Mouse (Mus musculus): ENCODE data around the gene Olfr231. TPM values are rescaled to one million over a fixed set of nuclear protein-coding genes. Genes with fewer than 3 reads are reported as not detected.

Olfr231 gene
- not detected for polyA plus RNA-seq (2014; fragmentation: Illumina TruSeq; extraction: RNeasy Lipid Tissue Mini Kit (QIAGEN cat#74804); ENCODE audit: low read depth, low replicate concordance)

DNA sequence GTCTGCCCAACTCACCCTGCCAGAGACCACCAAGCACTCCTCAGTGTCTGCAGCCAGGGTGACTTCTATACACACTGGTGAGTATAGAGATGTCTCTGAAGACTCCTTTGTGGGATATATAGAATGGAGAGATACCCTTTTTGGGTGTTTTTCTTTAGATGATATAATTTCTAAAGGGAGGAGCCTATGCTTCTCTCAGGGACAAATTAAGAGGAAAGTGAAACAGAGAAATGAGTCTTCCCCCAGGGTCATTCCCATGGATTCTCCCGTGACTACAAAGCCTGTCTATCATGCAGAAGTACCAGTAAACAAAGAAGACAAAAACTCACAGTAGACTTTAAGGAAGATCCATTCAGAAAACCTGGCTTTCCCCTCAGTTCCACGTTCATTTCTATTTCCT is at the start of gene Olfr231:
Gene Olfr231 (minus strand): TSS at position 101 of the 400 bp plus-strand sequence.

DNA sequence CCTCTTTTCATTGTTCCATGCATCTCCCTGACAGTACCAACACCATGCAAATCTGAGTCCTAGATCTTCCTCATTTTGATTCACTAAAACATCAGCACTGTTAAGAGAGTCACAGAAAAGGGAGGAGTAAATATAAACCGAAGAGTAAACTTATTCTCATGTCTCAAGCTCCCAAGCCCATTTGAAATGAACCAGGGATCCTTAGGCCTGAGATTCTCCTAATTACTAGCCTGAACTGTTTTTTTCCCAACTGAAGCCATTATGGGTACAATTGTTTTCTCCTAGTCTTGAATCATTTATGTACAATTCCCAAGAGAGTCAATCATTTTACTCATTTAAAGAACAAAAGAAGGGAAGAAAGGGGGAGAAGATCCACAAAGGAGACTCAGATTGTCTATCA is 34.4 kb upstream of the Olfr231 start, which contains the start of gene Olfr420:
Gene Olfr420 (plus strand): TSS at position 301 of the 400 bp plus-strand sequence.

DNA sequence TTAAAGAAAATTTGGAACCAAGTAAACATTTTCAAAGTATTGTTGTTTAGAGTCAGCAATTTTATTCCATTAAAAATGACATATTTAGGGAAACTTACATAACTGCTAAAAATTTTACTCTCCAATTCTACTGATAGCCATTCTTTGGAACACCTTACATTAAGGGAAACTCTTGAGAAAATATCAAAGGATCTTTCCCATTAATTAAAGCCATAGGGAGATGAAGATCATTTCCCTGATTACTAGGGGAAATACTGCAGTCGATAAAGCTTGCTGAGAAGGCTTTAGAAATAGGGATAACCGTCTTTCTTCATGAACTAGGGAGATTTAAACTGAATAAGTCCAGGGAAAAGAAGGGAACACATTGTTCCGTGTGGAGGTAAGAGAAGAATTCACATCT is 10.3 kb upstream of the Olfr231 start, which contains the start of gene Olfr424:
Gene Olfr424 (plus strand): TSS at position 301 of the 400 bp plus-strand sequence.

DNA sequence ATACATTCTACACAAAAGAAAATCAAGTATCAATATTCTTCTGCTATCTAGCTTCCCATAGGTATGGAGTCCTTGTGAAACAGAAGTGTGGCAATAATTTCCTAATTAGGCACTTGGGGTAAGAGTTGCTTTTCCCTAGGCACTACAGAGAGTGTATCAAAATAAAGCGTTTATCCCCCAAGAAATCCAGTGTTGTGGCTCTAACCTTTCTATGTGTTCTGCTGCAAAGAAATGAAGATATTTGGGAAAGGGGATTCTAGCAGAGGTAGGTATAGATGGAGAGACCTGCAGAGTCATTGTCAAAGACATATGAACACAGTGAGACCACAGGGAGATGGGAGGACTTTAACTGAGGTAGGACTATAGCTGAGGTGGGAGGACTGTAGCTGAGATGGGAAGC is 24.4 kb downstream of the Olfr231 start, which contains the start of gene Olfr427:
Gene Olfr427 (plus strand): TSS at position 301 of the 400 bp plus-strand sequence.

DNA sequence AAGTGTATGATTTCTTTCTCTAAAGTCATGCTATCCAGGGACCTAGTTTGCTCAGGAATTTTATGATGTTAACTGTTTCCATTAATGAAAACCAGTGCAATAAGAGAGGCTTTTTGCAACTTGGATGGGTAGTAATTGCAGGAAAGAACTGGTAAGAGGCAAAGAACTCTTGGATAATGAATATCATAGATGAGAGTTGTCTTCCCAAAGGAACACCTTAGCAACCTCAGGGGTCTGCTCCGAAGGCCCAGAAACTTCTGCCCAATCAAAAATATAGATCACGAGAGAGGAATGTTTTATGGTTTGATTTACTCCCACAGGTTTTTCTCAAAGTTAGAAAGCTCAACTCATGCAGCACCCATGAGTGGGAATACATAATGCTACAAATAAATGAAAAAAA is 36.9 kb downstream of the Olfr231 start, which contains the start of gene Olfr429:
Gene Olfr429 (plus strand): TSS at position 301 of the 400 bp plus-strand sequence.

DNA sequence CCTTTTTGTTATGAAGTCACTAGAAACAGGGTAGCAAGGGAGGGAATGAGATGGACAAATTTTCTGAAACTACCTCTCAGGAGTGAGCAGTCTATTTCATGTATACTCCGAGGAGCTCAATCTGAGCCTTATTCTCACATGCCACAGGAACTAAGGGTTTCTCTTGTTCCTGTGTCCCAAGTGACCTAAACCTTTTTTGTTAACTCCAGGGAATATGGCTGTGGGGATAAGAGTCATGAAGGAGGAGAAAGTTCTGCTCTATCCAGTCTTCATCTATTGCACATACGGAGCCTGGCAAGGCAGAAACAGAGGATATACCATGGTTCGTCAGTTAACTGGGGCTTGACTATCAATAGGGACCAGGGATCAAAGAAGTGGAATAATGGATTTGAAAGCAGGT is 54.7 kb downstream of the Olfr231 start, which contains the start of gene Olfr430:
Gene Olfr430 (plus strand): TSS at position 301 of the 400 bp plus-strand sequence.

Other genes starting within 250 kb of the Olfr231 start
- gene Ifi211, start 208.1 kb downstream of the Olfr231 start, polyA plus RNA-seq (2014; fragmentation: Illumina TruSeq; extraction: RNeasy Lipid Tissue Mini Kit (QIAGEN cat#74804); ENCODE audit: low read depth, low replicate concordance): 13.5 TPM
- gene Mndal, start 178.7 kb downstream of the Olfr231 start, polyA plus RNA-seq (2014; fragmentation: Illumina TruSeq; extraction: RNeasy Lipid Tissue Mini Kit (QIAGEN cat#74804); ENCODE audit: low read depth, low replicate concordance): 85.2 TPM
- gene Ifi203, start 178.5 kb downstream of the Olfr231 start, polyA plus RNA-seq (2014; fragmentation: Illumina TruSeq; extraction: RNeasy Lipid Tissue Mini Kit (QIAGEN cat#74804); ENCODE audit: low read depth, low replicate concordance): 55.6 TPM
- not detected for gene Ifi202b, start 138.4 kb downstream of the Olfr231 start, polyA plus RNA-seq (2014; fragmentation: Illumina TruSeq; extraction: RNeasy Lipid Tissue Mini Kit (QIAGEN cat#74804); ENCODE audit: low read depth, low replicate concordance)
- gene Ifi205, start 89.4 kb downstream of the Olfr231 start, polyA plus RNA-seq (2014; fragmentation: Illumina TruSeq; extraction: RNeasy Lipid Tissue Mini Kit (QIAGEN cat#74804); ENCODE audit: low read depth, low replicate concordance): 14.8 TPM
- gene Olfr433, start 80.5 kb downstream of the Olfr231 start, polyA plus RNA-seq (2014; fragmentation: Illumina TruSeq; extraction: RNeasy Lipid Tissue Mini Kit (QIAGEN cat#74804); ENCODE audit: low read depth, low replicate concordance): not detected
- not detected for gene Olfr432, start 72.0 kb downstream of the Olfr231 start, polyA plus RNA-seq (2014; fragmentation: Illumina TruSeq; extraction: RNeasy Lipid Tissue Mini Kit (QIAGEN cat#74804); ENCODE audit: low read depth, low replicate concordance)
- gene Olfr430, start 54.6 kb downstream of the Olfr231 start, polyA plus RNA-seq (2014; fragmentation: Illumina TruSeq; extraction: RNeasy Lipid Tissue Mini Kit (QIAGEN cat#74804); ENCODE audit: low read depth, low replicate concordance): not detected
- not detected for gene Olfr429, start 36.8 kb downstream of the Olfr231 start, polyA plus RNA-seq (2014; fragmentation: Illumina TruSeq; extraction: RNeasy Lipid Tissue Mini Kit (QIAGEN cat#74804); ENCODE audit: low read depth, low replicate concordance)
- not detected for gene Olfr427, start 24.3 kb downstream of the Olfr231 start, polyA plus RNA-seq (2014; fragmentation: Illumina TruSeq; extraction: RNeasy Lipid Tissue Mini Kit (QIAGEN cat#74804); ENCODE audit: low read depth, low replicate concordance)
- not detected for gene Olfr424, start 10.4 kb upstream of the Olfr231 start, polyA plus RNA-seq (2014; fragmentation: Illumina TruSeq; extraction: RNeasy Lipid Tissue Mini Kit (QIAGEN cat#74804); ENCODE audit: low read depth, low replicate concordance)
- not detected for gene Olfr420, start 34.5 kb upstream of the Olfr231 start, polyA plus RNA-seq (2014; fragmentation: Illumina TruSeq; extraction: RNeasy Lipid Tissue Mini Kit (QIAGEN cat#74804); ENCODE audit: low read depth, low replicate concordance)
- gene Spta1, start 51.6 kb upstream of the Olfr231 start, polyA plus RNA-seq (2014; fragmentation: Illumina TruSeq; extraction: RNeasy Lipid Tissue Mini Kit (QIAGEN cat#74804); ENCODE audit: low read depth, low replicate concordance): 0.35 TPM
- not detected for gene Olfr419, start 130.9 kb upstream of the Olfr231 start, polyA plus RNA-seq (2014; fragmentation: Illumina TruSeq; extraction: RNeasy Lipid Tissue Mini Kit (QIAGEN cat#74804); ENCODE audit: low read depth, low replicate concordance)
- gene Mptx1, start 209.4 kb upstream of the Olfr231 start, polyA plus RNA-seq (2014; fragmentation: Illumina TruSeq; extraction: RNeasy Lipid Tissue Mini Kit (QIAGEN cat#74804); ENCODE audit: low read depth, low replicate concordance): 8,242 TPM
- not detected for gene Olfr417, start 244.0 kb upstream of the Olfr231 start, polyA plus RNA-seq (2014; fragmentation: Illumina TruSeq; extraction: RNeasy Lipid Tissue Mini Kit (QIAGEN cat#74804); ENCODE audit: low read depth, low replicate concordance)